Mouse (Mus musculus) limb, embryonic 15.5 days (tissue): Measurements from ENCODE around the gene Lipc. TPM values are rescaled to one million over a fixed set of nuclear protein-coding genes. Genes with fewer than 3 reads are reported as not detected.

ENCODE experiments used
- ATAC-seq: fragments of 200-750 bp; cut with Nextera tagmentation; 2 replicates; pipeline ENCODE4 v1.8.0; 2017; ENCODE audit warnings: low read depth, moderate TSS enrichment; ENCODE audit not compliant: insufficient number of reproducible peaks, low FRiP score, low TSS enrichment
- H3K27ac ChIP-seq: fragments of 300-500 bp; sonication (generic); 2 replicates; pipeline ENCODE4 v1.5.1; 2015; ENCODE audit warnings: moderate library complexity, mild to moderate bottlenecking, inconsistent platforms
- H3K27me3 ChIP-seq: fragments of 300-500 bp; sonication (generic); 2 replicates; pipeline ENCODE4 v1.6.1; 2015; ENCODE audit warnings: inconsistent platforms
- H3K36me3 ChIP-seq: fragments of 300-500 bp; sonication (generic); 2 replicates; pipeline ENCODE4 v1.6.1; 2015; ENCODE audit warnings: inconsistent platforms
- H3K4me1 ChIP-seq: fragments of 300-500 bp; sonication (generic); 2 replicates; pipeline ENCODE4 v1.6.1; 2015; ENCODE audit warnings: inconsistent platforms
- H3K4me2 ChIP-seq: fragments of 300-500 bp; sonication (generic); 2 replicates; pipeline ENCODE4 v1.6.1; 2015; ENCODE audit warnings: mild to moderate bottlenecking, inconsistent platforms
- H3K4me3 ChIP-seq: fragments of 300-500 bp; sonication (generic); 2 replicates; pipeline ENCODE4 v1.5.1; 2015; ENCODE audit warnings: mild to moderate bottlenecking, inconsistent platforms
- H3K9ac ChIP-seq: fragments of 300-500 bp; sonication (generic); 2 replicates; pipeline ENCODE4 v1.6.1; 2015; ENCODE audit warnings: inconsistent platforms
- H3K9me3 ChIP-seq: fragments of 300-500 bp; sonication (generic); 2 replicates; pipeline ENCODE4 v1.6.1; 2016; ENCODE audit warnings: inconsistent platforms
- WGBS: fragments of 180-500 bp; shearing (Covaris S2); methylation state at CpG from one replicate; pipeline ENCODE4 v1.1.7; 2015; 5-methylcytosine and 5-hydroxymethylcytosine counted together
- polyA plus RNA-seq: library from polyadenylated mRNA; unstranded; fragments of >200 nt; fragmentation: Nextera tagmentation; extraction: Ambion mirVana; gene quantifications from 2 replicates; pipeline ENCODE4 v1.2.1, GENCODE M21; 2015

The Lipc gene
- polyA plus RNA-seq, 1 experiment from 2014 or later: 0.29 TPM

DNA sequence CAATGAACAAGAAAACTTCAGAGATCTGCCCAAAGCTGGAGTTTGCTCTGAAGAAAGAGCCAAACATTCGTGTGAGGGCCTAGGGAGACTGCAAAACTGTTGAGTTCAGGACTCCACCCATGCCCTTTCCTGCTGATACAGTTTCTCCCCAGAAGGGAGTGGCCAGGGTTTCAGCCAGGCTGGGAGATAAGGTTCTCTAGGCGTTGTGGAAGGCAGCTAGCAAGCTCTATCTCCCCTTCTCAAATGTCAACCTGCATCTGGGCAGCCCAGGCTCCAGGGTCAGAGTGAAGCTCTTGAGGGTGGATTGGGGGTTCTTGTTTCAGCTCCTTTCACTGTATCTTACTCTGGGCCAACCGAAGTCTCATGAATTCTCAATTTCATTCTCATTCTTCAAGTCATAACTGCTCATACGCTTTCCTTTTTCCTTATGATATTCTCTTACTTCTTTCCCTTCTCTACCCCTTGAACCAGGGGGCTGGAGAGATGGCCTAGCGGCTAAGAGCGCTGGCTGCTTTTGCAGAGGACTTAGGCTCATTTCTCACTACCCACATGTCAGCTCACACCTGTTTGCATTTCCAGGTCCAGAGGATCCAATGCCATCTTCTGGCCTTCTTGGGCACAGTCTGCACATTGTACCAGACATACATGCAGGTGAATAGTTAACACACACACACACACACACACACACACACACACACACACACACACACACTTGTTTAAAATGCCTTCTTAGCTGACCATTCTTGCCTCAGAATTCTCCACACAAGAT, 25.0 kb downstream of the Lipc start:
- Histone ChIP-seq H3K4me3 (no peak overlapping the region), H3K36me3 (no peaks in the 10 kb centered on the region), H3K27me3 (no peaks in the 10 kb centered on the region), H3K9me3 (no peaks in the 10 kb centered on the region), H3K27ac (no peak overlapping the region), H3K4me1 (peaks cover 5% of the 10 kb centered on the region), H3K4me2 (no peak overlapping the region), H3K9ac (no peak overlapping the region)
- ATAC-seq: no peak
- 66% methylated on average over 6 of the region's 6 CpGs for WGBS

DNA sequence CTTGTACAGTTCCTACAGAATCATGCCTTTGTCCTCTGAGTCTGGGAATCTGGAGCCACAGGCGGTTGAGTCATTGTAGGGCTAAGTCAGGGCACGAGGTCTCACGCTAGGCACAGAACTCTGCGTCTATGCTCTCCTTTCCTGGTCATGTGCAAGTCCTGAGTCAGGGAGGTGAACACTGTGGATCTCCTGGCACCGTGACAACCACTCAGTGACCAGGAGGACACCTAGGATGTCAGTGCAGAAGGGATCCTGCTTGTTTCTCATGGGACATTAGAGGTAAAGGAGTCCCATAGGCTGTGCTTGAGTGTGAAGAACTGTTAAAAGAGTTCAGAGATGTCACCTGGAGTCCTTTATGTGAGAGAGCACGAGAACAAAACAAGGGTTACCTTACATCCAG, 26.8 kb downstream of the Lipc start:
- no peak for ATAC-seq
- H3K4me2 ChIP-seq: no peak overlapping the region
- no peak overlapping the region for H3K9ac ChIP-seq
- 88% methylated on average over 6 of the region's 6 CpGs for whole genome bisulfite sequencing
- H3K4me1 ChIP-seq: peaks cover 12% of the 10 kb centered on the region
- no peaks in the 10 kb centered on the region for H3K27me3 ChIP-seq
- H3K36me3 ChIP-seq: no peaks in the 10 kb centered on the region
- H3K4me3 ChIP-seq: no peak overlapping the region
- H3K9me3 ChIP-seq: no peaks in the 10 kb centered on the region
- no peak overlapping the region for H3K27ac ChIP-seq

DNA sequence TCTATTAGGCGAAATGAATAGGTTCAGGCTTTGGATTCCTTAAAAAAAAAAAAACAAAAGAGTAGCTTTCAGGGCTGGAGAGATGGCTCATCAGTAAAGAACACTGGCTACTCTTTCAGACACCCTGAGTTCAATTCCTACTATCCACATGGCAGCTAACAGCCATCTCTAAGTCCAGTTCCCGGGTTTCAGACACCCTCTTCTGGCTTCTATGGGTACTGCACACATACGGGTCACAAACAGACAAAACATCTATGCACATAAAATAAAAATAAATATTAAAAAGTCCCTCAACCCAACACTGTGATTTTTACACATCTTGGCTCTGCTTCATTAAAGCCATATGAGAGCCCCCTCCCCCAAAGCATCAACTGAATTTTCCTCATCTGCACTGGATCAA, 27.3 kb downstream of the Lipc start:
- 85% methylated on average over 3 of the region's 3 CpGs for WGBS
- ATAC-seq: no peak
- peaks cover 12% of the 10 kb centered on the region for H3K4me1 ChIP-seq
- no peaks in the 10 kb centered on the region for H3K36me3 ChIP-seq
- H3K9ac ChIP-seq: no peak overlapping the region
- H3K9me3 ChIP-seq: no peaks in the 10 kb centered on the region
- no peak overlapping the region for H3K4me3 ChIP-seq
- no peak overlapping the region for H3K4me2 ChIP-seq
- no peaks in the 10 kb centered on the region for H3K27me3 ChIP-seq
- H3K27ac ChIP-seq: no peak overlapping the region

DNA sequence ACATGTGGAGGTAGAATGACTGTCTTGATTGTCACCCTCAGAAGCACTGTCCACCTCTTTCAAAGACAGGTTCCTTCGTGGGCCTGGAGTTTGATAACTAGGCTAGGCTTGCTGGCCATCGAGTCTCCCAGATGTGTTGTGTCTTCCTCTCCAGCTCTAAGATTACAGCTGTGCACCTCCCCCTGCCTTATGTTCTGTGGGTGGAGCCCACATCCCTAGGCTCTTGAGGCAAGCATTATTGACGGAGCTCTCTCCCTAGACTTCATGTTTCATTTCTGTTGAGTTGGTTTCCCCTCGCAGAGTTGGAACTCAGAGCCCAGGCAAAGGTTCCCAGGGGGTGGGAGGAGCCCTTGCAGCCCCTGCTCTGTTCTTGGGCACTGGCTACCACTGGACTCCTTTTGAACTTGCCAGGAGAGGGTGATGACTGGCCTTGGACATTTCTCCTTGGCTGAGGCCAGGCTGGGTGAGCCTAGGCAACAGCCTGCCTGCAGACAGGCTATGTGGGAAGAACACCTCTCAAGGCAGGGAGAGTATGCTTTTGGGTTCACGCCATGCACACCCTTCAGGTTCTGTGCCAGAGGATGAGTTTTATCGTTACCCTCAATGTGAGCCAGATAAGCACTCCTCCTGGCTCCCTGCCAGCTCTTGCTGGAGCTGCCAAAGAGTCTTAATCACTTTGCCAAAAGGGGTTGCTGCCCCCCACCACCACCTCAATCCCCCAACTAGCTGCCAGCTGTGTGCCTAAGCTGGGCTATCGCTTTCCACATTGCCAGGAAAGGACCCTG, 30.1 kb downstream of the Lipc start:
- H3K4me2 ChIP-seq: no peak overlapping the region
- no peaks in the 10 kb centered on the region for H3K9me3 ChIP-seq
- no peak overlapping the region for H3K4me3 ChIP-seq
- H3K27me3 ChIP-seq: no peaks in the 10 kb centered on the region
- no peak overlapping the region; the same call in 1 of the 2 replicates for H3K27ac ChIP-seq
- no peaks in the 10 kb centered on the region for H3K36me3 ChIP-seq
- peaks cover 12% of the 10 kb centered on the region for H3K4me1 ChIP-seq
- H3K9ac ChIP-seq: no peak overlapping the region
- WGBS: 37% methylated on average over 7 of the region's 7 CpGs
- peak; percentile 31; the same call in 1 of the 2 replicates for ATAC-seq

DNA sequence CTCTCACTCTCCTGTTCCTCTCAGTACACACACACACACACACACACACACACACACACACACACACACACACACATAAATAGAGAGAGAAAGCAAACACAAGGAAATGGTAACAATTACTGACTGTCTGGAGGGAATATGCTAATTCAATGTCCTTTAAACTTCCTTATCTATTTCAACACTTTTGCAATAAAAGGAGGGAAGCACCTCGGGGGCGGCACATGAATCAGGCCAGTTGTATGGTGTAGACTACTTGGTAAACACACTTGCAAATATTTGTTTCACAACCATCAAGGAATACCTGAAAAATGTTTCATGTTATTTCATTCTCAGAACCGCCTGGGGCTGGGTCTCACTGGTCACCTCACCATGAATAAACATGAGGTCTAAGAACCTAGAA, 30.9 kb downstream of the Lipc start:
- no peak for ATAC-seq
- Histone ChIP-seq H3K36me3 (no peaks in the 10 kb centered on the region), H3K27ac (no peak overlapping the region), H3K4me3 (no peak overlapping the region), H3K4me1 (peaks cover 12% of the 10 kb centered on the region), H3K27me3 (no peaks in the 10 kb centered on the region), H3K9me3 (no peaks in the 10 kb centered on the region), H3K4me2 (no peak overlapping the region), H3K9ac (no peak overlapping the region)
- WGBS: 65% methylated on average over 3 of the region's 3 CpGs

DNA sequence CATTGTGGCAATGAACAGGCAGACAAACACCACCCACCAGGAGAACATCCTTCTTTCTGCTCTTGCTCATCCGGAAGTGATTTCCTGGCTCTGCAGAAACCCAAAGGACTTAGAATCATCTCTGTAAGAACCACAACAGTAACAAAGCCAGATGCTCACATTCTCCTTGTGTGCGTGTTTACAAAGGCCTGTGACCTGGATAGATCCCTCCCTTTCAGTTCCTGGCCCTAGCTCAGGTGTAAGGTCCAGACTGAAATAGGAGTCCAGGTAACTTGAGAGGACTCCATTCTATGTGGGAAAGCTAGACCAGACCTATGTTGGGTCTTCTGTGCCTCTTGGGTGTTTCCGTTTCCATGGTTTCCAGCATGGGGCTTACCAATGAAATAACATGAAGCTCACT, 32.8 kb downstream of the Lipc start:
- Histone ChIP-seq H3K4me3 (no peak overlapping the region), H3K27ac (no peak overlapping the region), H3K36me3 (no peaks in the 10 kb centered on the region), H3K9me3 (no peaks in the 10 kb centered on the region), H3K9ac (no peak overlapping the region), H3K4me1 (peaks cover 12% of the 10 kb centered on the region), H3K27me3 (no peaks in the 10 kb centered on the region), H3K4me2 (no peak overlapping the region)
- no peak for ATAC-seq
- WGBS: 82% methylated on average over 3 of the region's 3 CpGs

DNA sequence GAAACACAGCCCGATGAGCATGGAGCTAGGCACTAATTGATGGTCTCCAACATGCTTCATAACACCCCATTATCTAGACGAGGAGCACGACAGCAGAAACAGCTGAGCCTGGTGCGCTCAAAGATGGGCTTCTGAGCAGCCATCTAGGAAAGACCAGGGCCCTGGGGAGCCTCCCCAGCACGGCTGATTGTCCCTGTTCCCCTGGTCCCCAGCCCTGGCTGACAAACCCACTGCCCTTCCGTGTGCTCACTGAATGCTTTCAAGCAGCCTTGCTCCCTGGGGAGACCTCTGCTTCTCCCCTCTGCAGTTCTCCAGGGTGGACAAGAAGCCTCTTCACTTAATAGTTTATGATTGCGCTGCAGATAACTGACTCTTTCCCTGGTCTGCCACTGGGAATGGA, 35.5 kb downstream of the Lipc start:
- Histone ChIP-seq H3K4me1 (peaks cover 2% of the 10 kb centered on the region; the same call in 1 of the 2 replicates), H3K36me3 (no peaks in the 10 kb centered on the region), H3K4me2 (no peak overlapping the region), H3K9me3 (no peaks in the 10 kb centered on the region), H3K9ac (no peak overlapping the region), H3K27ac (no peak overlapping the region), H3K4me3 (no peak overlapping the region), H3K27me3 (no peaks in the 10 kb centered on the region)
- no peak for ATAC-seq
- 53% methylated on average over 7 of the region's 7 CpGs for WGBS

DNA sequence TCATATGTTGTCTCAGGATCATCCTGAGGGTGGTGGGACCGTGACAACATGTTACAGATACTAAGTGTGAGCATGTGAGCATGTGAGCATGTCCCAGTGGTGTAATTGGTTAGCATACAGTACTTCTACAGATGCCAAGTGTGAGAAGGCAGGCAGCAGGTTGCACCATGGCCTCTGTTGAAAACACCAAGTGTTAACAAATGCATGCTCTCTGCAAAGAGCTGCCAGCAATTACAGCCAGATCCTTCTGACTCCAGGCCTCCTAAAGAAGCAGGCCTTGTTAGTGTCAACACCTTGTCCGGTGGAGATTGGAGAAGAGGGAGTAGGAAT, 36.7 kb downstream of the Lipc start:
- 67% methylated on average over 2 of the region's 2 CpGs for WGBS
- H3K4me2 ChIP-seq: no peak overlapping the region
- H3K4me1 ChIP-seq: 0 out of 2 replicates have a peak, but pooled peaks cover 3% of the 10 kb centered on the region
- H3K9ac ChIP-seq: no peak overlapping the region
- no peak overlapping the region for H3K27ac ChIP-seq
- ATAC-seq: no peak
- no peaks in the 10 kb centered on the region for H3K9me3 ChIP-seq
- H3K36me3 ChIP-seq: no peaks in the 10 kb centered on the region
- no peaks in the 10 kb centered on the region for H3K27me3 ChIP-seq
- H3K4me3 ChIP-seq: no peak overlapping the region

DNA sequence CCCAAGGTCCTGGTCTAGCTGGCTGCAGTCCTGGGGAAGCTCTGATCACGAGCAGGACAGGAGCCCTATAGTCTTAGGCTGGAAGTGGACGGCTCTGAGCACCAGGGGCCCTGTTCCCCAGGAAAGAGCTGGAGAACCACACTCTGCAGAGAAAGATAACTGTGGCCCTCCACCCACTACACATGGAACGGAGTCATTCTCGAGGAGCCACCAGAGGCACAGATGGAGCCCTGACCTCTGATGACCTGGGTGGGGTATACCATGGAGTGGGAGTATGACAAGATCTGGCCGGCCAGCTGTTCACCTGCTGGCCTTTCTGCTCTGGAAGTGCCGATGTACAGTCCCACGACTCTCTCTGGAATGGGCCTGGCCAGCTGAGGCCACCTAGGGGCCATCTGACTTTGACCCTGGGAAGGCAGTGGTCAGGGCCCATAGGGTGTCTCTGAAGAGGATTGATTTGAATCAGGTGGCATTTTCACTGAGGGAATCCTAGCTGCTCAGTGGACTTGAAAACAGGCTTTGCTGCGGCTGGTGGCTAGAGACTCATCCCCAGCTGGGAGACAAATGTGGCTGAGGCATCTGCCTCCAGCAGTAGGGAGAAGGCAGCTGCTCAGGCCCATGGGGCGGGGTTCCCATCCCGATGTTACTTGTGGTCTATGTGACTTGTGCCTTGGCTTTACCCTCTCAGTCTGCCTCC, 37.2 kb downstream of the Lipc start:
- Histone ChIP-seq H3K27ac (no peak overlapping the region), H3K9me3 (no peaks in the 10 kb centered on the region), H3K4me3 (no peak overlapping the region), H3K36me3 (no peaks in the 10 kb centered on the region), H3K27me3 (no peaks in the 10 kb centered on the region), H3K4me1 (0 out of 2 replicates have a peak, but pooled peaks cover 3% of the 10 kb centered on the region), H3K9ac (no peak overlapping the region), H3K4me2 (no peak overlapping the region)
- whole genome bisulfite sequencing: 72% methylated on average over 10 of the region's 10 CpGs
- ATAC-seq: no peak

DNA sequence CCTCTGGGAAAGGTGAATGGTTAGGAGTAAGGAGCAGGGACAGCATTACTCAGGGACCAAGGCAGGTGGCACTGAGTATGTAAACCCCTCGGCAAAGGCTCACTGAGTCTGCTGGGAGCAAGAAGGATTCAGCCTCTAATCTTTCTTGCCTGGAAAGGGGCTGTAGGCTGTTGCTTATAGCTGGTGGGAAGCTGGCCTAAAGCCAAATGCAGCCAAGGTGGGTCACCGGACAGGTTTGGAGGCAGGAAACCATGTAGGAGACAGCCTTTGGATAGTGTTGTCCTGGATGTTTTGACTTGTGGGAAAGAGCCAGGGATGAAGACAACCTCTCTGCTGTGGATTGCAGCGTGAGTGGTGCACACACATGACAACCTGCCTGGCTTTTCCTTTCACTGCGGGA, 40.9 kb downstream of the Lipc start:
- 63% methylated on average over 4 of the region's 4 CpGs for WGBS

DNA sequence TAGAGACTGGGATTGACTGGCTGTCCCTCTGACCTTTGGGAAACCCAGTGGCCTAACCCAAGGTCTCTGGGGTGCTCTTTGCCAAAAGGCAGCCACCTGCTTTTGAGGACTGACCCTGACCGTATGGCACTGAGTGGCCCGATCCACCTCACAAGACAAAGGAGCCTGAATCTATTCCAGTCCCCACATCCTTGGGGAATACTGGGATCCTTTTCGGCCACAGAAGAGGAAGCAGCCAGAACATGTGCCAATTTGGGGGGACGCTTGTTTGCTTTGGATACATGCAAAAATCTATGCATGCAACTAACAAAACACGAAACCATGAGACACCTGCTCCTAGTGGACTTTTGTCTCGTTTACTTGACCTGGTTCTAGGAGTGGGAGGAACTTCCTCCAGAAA, 41.7 kb downstream of the Lipc start:
- ATAC-seq: no peak
- no peak overlapping the region for H3K4me2 ChIP-seq
- H3K4me3 ChIP-seq: no peak overlapping the region
- H3K4me1 ChIP-seq: 0 out of 2 replicates have a peak, but pooled peaks cover 3% of the 10 kb centered on the region
- WGBS: 77% methylated on average over 6 of the region's 6 CpGs
- H3K9ac ChIP-seq: no peak overlapping the region
- no peaks in the 10 kb centered on the region for H3K36me3 ChIP-seq
- no peaks in the 10 kb centered on the region for H3K27me3 ChIP-seq
- no peaks in the 10 kb centered on the region for H3K9me3 ChIP-seq
- no peak overlapping the region for H3K27ac ChIP-seq

More for the DNA sequence above, 40.9 kb downstream of the Lipc start:
- no peaks in the 10 kb centered on the region for H3K36me3 ChIP-seq
- no peak overlapping the region for H3K4me3 ChIP-seq
- H3K27ac ChIP-seq: no peak overlapping the region
- H3K4me2 ChIP-seq: no peak overlapping the region
- ATAC-seq: no peak
- no peaks in the 10 kb centered on the region for H3K27me3 ChIP-seq
- no peaks in the 10 kb centered on the region for H3K9me3 ChIP-seq
- no peak overlapping the region for H3K9ac ChIP-seq
- 0 out of 2 replicates have a peak, but pooled peaks cover 3% of the 10 kb centered on the region for H3K4me1 ChIP-seq
